Mouse (Mus musculus) heart, adult 2 months (tissue): ENCODE measurements at regions not wholly inside any gene's neighbourhood (a gene's known extent, or its start where the extent isn't known, plus 50 kb on each side); places are given as distances from the start of the nearest gene placed in this dataset.

Source experiments
- EP300 ChIP-seq: fragments of 200-500 bp; IDR thresholded peaks from 2 replicates; pipeline ENCODE4 v1.6.1; 2011; ENCODE audit warnings: low read depth, low read length, control low read depth; ENCODE audit not compliant: insufficient read depth
- POLR2A ChIP-seq: fragments of 200-500 bp; IDR thresholded peaks from 2 replicates; pipeline ENCODE4 v1.6.1; 2011; ENCODE audit warnings: mild to moderate bottlenecking, low read depth, low read length, control low read depth; ENCODE audit not compliant: insufficient read depth

DNA sequence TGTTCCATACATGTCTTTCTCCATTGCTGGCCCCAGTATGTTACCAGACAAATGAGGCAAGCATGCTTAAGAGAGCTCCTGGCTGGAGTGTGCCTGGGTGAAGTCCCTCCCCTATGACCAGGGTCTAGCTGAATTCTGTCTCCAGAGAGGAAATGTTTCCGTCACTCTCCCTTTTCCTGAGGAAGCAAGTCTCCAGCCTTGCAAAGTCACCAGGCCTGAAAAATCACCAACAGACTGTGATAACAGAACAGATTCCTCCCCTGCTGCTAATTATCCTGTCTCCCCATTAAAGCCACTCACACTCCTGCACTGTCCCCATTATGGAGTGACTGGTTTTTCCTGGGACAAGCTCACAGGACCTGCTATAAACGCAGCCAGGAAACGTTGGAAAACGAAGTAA lies 303.2 kb upstream of the Jag1 start:
- 0 out of 2 replicates have a peak, but pooled peaks have one; percentile 26 for TF ChIP-seq EP300
- no peak for TF ChIP-seq POLR2A
